15 mouse cellular contexts compared by ENCODE assay signal in the genomic region with DNA sequence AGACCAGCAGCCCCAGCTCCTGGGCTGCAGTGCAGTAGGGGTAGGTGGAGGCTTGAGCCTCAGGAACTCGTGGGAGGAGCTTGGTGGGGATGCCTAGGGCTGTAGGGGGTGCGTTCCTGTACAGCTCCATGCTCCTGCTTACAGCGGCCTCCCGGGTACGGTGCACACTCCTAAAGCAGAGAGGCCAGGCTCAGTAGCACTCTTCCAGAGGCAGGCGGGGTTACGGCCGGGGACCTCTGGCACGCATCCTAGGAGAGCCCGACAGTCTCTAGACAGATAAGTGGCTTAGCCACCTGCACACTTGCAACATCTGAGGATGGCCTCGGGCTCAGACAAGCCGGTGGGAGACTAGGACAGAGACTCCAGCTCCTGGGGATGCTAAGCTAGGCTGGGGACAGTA. TPM values are rescaled to one million over a fixed set of nuclear protein-coding genes. Genes with fewer than 3 reads are reported as not detected.
"Had no signal": no experiment of that assay in that cellular context is flagged by ENCODE, and none has a peak within 500 bp of the region (broad histone marks: within the 10 kb centered on the region; RNA-seq: fewer than 3 reads in every experiment).

No protein-coding gene starts in this region.

- H3K4me2 ChIP-seq: liver, embryonic 15.5 days; lung, embryonic 14.5 days; midbrain, embryonic 12.5 days; neural tube, embryonic 12.5 days; stomach, embryonic 15.5 days had no signal

- DNase-seq: lung, adult 18-20 months; lung, embryonic 14.5 days; lung, postnatal 10 days; midbrain, embryonic 14.5 days; right cerebral cortex, postnatal 14 days; thymus, adult 18-20 months; thymus, postnatal 14 days; thymus, postnatal 36 days had no signal

- H3K4me1 ChIP-seq: midbrain, embryonic 12.5 days; neural tube, embryonic 12.5 days; stomach, embryonic 15.5 days had no signal

- H3K27ac ChIP-seq: liver, embryonic 15.5 days; macrophage; midbrain, embryonic 12.5 days; neural tube, embryonic 12.5 days; stomach, embryonic 15.5 days had no signal

- H3K9ac ChIP-seq: liver, embryonic 15.5 days; lung, embryonic 14.5 days; midbrain, embryonic 12.5 days; stomach, embryonic 15.5 days had no signal

- H3K9me3 ChIP-seq: liver, embryonic 15.5 days; megakaryocyte, embryonic 14.5 days; midbrain, embryonic 12.5 days; neural tube, embryonic 12.5 days; stomach, embryonic 15.5 days had no signal

- H3K4me3 ChIP-seq: liver, embryonic 15.5 days; megakaryocyte, embryonic 14.5 days; midbrain, embryonic 12.5 days; neural tube, embryonic 12.5 days; stomach, embryonic 15.5 days had no signal

- H3K27me3 ChIP-seq: liver, embryonic 15.5 days; megakaryocyte, embryonic 14.5 days; midbrain, embryonic 12.5 days; neural tube, embryonic 12.5 days; stomach, embryonic 15.5 days had no signal

RNA-seq across cellular contexts. Expression of a gene that starts 32.9 kb away (rescaled TPM):
- total RNA-seq: monocyte, adult 5-6 weeks had no signal
